Mouse (Mus musculus) G1E (cell line): ENCODE measurements around the gene Tmem94.

Experiments used
- CTCF ChIP-seq: IDR thresholded peaks from 2 replicates; pipeline ENCODE4 v1.5.1; 2012; ENCODE audit warnings: low read depth, low read length, inconsistent platforms, mixed read lengths
- GATA1 ChIP-seq: IDR thresholded peaks from 2 replicates; pipeline ENCODE4 v1.6.1; 2012; ENCODE audit warnings: borderline replicate concordance, low read length, inconsistent platforms, mixed read lengths

- TF ChIP-seq CTCF: no peak
- TF ChIP-seq GATA1: no peak
These were observed 62.4 kb downstream of the Tmem94 start for GRCm38 (mm10) chr11:115827624-115828023.
